Mouse (Mus musculus): ENCODE data around the gene Tmem191c.

DNA sequence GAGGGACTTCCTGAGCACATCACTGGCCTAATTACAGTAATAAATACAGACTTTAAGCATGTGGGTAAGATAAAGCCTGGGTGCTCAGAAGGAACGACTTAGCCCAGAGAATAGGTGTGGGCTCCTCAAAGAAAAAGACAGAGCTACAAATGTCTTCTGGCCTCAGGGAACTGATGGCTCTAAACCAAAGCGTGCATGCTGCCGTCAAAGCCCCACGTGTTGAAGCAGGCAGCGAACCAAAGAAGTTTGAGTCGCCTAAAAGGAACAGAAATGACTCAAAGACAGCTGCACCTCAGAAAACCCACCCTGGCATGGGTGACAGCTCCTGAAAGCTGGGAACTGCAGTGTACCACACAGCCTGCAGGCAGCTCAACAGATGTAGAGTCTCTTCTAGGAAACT lies 4.0 kb upstream of the Tmem191c start:
- TF ChIP-seq CTCF (IDR thresholded peaks at IDR 0.05; ENCODE audit: borderline replicate concordance, insufficient read depth, low read depth, low read length) (no peak), POLR2A (IDR thresholded peaks at IDR 0.05; ENCODE audit: borderline replicate concordance, insufficient read depth, low read length) (no peak)

Data from cerebellum, adult 2 months (tissue).